Mouse (Mus musculus): Measurements from ENCODE around the gene Emc9.

The Emc9 gene

DNA sequence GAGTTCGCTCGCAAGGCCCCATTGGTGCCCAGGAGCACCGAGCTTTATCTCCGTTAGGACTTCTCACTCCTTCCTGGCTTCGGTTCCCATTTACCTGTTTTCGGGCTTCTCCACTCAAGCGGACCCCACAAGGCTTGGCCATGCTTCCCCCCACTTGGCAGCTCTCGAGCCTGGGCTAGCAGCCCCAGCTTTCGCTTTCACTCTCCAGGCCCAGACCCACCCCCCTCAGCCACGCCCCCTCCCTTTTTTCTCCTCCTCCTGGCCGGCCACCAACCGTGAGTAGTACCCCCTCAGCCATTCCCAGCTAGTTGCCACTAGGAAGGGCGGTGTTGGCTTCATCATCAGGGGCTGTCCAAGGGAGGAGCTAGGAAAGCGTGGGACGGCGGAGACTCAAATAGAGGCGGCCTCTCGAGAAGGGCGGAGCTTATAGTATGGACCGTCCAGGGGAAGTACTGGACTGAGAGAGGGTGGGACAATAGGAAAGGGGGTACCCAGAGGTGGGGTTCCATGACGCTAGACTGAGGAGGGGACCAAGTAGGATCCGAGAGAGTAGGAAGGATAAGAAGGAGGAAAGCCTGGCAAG, 5.7 kb upstream of the Emc9 start, which contains the start of gene Psme2:
Psme2 (minus strand) TSS at position 366 of the 583 bp plus-strand sequence.
- peak; percentile 86 to 93 for DNase-seq (ENCODE audit: low spot score in 2 of 2)

- DNase-seq (ENCODE audit: low spot score in 2 of 2) = no peak
These were observed 4.8 kb upstream of the Emc9 start for GRCm38 (mm10) chr14:55589771-55590448.

DNA sequence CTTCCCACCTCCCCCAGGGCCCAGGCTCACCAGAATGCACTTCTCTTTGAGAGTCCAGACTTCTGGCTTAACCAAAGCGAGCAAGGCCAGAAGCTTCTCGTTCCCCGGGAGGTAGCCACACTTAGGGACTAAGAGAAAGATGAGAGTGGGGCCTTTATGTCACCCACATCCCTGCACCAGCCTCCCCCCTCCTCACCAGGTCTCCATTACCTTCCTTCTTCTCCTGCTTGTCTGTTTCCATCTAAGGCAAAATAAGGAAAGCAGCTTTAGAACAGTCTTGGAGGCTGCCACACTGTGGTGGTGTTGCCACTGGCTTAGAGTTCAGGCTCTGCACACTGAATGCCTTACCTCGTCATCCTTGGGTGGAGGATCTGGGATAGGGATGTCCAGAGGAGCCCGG, 4.2 kb upstream of the Emc9 start:
- DNase-seq (ENCODE audit: low spot score in 2 of 2) = no peak

GRCm38 (mm10) chr14:55586149-55586548, 1.0 kb upstream of the Emc9 start:
- DNase-seq (ENCODE audit: low spot score in 2 of 2) = no peak

DNA sequence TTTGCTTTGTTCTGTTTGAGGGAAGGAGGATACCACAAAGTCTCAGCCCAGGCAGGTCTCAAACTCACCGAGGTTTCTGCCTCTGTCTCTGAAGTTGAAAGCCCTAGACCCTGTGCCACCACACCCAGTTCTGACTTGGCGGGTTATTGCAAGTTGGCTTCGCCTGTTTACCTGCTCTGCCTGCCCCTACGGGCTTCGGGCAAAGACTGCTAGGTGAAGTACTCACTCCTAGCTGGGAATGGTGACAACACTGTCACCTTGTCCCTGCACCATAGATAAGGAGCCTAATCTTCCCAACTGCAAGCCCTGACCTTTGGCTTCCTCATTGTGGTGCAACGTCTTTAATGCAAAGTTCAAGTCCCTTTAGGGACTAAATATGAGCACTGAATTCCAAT, 461 bp upstream of the Emc9 start:
- DNase-seq (ENCODE audit: low spot score in 2 of 2) = no peak

- no peak for DNase-seq (ENCODE audit: low spot score in 2 of 2)
These were observed 800 bp downstream of the Emc9 start for GRCm38 (mm10) chr14:55584303-55584701.

GRCm38 (mm10) chr14:55581981-55582681, 3.0 kb downstream of the Emc9 start:
- no peak for DNase-seq (ENCODE audit: low spot score in 2 of 2)

GRCm38 (mm10) chr14:55580731-55581130, 4.4 kb downstream of the Emc9 start:
- no peak for DNase-seq (ENCODE audit: low spot score in 2 of 2)

- DNase-seq (ENCODE audit: low spot score in 2 of 2) = no peak
These were observed 5.3 kb downstream of the Emc9 start for GRCm38 (mm10) chr14:55579511-55580496.

- DNase-seq (ENCODE audit: low spot score in 2 of 2) = no peak
These were observed 6.3 kb downstream of the Emc9 start for GRCm38 (mm10) chr14:55578668-55579269.

DNA sequence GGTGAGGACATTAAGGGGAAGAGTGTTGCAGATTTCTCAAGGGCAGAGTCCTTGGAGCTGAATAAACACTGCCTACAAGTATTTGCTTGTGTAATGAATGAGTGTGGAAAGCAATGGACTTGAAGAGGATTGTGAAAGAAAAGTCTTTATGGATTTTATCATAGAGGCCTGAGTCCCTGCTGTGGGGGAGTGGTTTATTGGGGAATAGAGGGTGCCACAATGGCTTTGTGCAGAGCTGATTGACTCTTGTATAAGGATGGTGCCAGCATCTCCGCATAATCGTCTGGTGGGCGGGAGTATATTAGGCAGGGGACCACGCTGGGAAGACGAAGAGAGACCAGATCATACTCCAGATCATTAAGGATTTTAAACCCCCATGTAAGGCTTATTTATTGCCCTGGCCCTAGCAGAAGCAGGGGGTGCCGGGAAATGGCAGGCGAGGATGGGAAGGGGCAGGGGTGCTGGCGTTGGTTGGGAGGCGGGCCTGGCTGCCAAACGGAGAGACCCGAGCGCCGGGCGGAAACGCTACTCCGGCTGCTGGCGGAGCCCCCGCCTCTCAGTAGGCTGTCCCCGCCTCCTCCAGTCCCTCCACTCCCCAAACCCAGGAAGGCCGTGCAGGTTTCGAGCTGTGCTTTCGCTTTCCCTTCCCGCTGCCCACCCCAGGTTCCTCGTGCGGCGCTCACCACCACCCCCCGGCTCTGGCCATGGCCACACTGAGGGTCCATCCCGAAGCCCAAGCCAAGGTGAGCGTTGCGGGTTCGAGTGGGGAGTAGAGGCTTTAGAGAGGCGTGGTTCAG, 7.0 kb downstream of the Emc9 start, which contains the start of gene Psme1:
Psme1 (plus strand) TSS at position 253 of the 797 bp plus-strand sequence.
- peak; percentile 51 to 53 for DNase-seq (ENCODE audit: low spot score in 2 of 2)

GRCm38 (mm10) chr14:55576376-55576775, 8.7 kb downstream of the Emc9 start:
- DNase-seq (ENCODE audit: low spot score in 2 of 2) = peak in 1 of 2 experiments; percentile 43

DNA sequence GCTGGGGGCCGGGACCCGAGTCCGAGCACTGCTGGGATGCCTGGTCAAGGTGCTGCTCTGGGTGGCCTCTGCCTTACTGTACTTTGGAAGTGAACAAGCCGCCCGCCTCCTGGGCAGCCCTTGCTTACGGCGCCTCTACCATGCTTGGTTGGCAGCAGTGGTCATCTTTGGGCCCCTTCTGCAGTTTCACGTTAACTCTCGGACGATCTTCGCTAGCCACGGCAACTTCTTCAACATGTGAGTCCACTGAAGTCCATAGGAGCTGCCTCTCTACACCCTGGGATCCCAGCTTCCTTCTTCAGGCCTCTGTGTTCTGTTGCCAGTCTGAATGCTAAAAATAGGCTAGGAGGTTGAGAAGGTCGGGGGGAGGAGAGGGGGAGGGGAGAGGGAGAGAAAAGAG, 9.4 kb downstream of the Emc9 start:
- no peak for DNase-seq (ENCODE audit: low spot score in 2 of 2)

GRCm38 (mm10) chr14:55575302-55575701, 9.8 kb downstream of the Emc9 start, which contains the start of gene Fitm1:
Fitm1 (plus strand) TSS chr14:55575617.
- no peak for DNase-seq (ENCODE audit: low spot score in 2 of 2)

DNA sequence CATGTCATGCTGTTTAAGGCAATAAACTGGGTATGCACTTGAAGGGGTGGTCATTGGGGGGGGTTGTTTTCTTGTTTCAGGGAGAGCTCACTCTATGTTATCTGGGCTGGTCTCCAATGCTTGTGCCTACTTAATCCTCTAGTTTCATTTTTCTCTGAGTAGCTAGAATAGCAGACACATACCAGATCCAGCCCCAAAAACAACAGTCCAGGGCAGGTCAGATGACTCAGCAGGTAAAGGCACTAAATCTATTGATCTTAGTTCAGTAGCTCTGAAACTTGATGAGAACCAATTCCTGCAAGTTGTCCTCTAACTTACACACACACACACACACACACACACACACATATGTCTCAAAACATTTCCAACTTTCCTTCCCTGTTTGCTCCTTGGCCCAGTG, 13.3 kb downstream of the Emc9 start:
- DNase-seq (ENCODE audit: low spot score in 2 of 2) = no peak

- no peak for DNase-seq (ENCODE audit: low spot score in 2 of 2)
These were observed 14.5 kb downstream of the Emc9 start for GRCm38 (mm10) chr14:55570588-55570987.

DNA sequence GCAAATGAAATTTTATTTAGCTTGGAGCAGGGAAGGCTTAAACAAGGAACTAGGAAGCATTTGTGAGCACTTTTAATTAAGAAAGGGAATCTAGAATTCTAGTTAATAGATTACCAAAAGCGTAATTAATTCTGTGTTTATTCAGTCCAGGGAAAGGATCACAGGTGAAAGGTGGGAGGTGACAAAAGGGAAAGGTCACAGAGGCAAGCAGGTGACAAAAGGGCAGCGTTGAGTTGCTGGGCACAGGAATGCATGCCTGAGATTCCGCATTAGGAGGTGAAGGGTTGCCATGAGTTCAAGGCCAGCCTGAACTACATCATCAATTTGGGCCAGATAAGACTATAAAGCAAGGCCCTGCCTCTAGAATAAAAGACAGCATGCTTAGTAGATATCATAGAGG, 17.6 kb downstream of the Emc9 start:
- DNase-seq (ENCODE audit: low spot score in 2 of 2) = no peak

- no peak for DNase-seq (ENCODE audit: low spot score in 2 of 2)
These were observed 19.4 kb downstream of the Emc9 start for GRCm38 (mm10) chr14:55565748-55566147.

- no peak for DNase-seq (ENCODE audit: low spot score in 2 of 2)
These were observed 21.9 kb downstream of the Emc9 start for GRCm38 (mm10) chr14:55563249-55563648.

- DNase-seq (ENCODE audit: low spot score in 2 of 2) = no peak
These were observed 23.2 kb downstream of the Emc9 start for GRCm38 (mm10) chr14:55561860-55562259.

Measured in right cerebral cortex, postnatal 36 days (tissue).